Mouse (Mus musculus): ENCODE data around the gene C8a.
A peak's percentile ranks its signal among the peaks of the same experiment; 100 is the strongest.

C8a gene

GRCm38 (mm10) chr4:104876323-104876722, at the start of gene C8a:
TSS of gene C8a (minus strand) at chr4:104876398.
- no peak for DNase-seq (ENCODE audit: low spot score)

GRCm38 (mm10) chr4:104925383-104925782, 49.2 kb upstream of the C8a start:
- no peak for DNase-seq (ENCODE audit: low spot score)

GRCm38 (mm10) chr4:104918017-104918416, 41.8 kb upstream of the C8a start:
- no peak for DNase-seq (ENCODE audit: low spot score)

DNA sequence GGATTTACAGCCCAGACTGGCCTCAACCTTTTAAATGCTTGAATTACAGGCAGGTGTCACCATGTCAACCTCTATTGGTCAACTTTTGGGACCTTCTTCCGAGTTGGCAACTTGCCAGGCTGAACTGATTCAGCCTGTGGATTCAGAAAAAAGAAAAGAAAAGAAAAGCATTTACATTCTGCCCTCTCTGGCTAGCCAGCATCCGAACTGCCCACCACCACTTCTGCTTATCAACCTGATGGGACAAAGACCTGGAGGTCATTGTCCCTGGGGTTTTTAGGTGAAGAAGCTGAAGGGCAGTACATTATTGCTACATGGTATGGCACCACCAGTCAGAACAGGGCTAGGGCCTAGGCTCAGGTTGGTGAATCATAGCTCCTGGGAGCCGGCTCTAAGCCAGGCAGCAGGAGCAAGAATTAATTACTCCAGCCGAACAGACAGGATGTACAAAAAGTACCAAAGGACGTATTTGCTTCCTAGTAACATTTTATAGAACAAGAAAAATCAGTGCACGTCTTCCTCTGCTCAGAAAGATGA, 38.6 kb upstream of the C8a start:
- no peak for DNase-seq (ENCODE audit: low spot score)

GRCm38 (mm10) chr4:104913291-104914129, 37.3 kb upstream of the C8a start, which contains the start of gene Fyb2:
TSS of gene Fyb2 (plus strand) at chr4:104913456.
- no peak for DNase-seq (ENCODE audit: low spot score)

DNA sequence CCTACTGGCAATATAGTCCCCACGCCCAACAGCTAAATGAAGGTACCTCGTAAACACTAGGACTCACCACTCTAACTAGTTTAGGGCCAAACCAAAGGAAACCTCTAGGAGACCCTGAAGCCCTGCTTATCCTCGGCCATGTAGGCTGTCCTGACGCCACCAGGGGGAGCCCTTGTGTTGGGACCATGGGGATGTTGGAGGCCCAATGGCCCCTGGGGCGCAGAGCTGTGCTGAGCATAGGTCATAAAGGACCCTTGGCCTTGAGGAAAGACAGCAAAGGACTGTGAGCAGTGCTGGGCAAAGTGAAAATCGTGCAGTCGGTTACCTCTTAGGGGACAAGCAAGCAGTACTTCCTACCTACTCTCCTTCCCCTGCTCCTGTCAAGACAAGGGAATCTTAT, 35.5 kb upstream of the C8a start:
- DNase-seq (ENCODE audit: low spot score): peak; percentile 77

- no peak for DNase-seq (ENCODE audit: low spot score)
Measured at GRCm38 (mm10) chr4:104905049-104905448, 28.9 kb upstream of the C8a start.

DNA sequence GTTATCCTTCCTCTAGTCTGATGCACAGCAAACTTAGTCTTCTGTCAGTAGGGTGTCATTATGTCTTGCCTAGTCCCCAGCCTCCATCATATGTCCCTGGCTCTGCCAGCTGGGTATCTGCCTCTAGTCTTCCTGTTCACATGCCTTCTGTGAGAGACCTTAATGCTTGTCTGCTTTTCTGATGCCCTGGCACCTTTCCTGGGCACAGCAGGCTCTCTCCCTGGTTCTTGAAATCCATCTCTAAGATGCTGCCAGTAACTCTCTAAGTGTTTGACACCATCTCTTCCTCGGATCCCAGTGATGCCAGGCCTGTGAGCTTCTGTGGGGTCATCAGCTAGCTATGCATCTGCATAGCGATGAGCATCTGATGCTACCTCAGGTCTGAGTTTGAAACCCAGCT, 26.6 kb upstream of the C8a start:
- no peak for DNase-seq (ENCODE audit: low spot score)

DNA sequence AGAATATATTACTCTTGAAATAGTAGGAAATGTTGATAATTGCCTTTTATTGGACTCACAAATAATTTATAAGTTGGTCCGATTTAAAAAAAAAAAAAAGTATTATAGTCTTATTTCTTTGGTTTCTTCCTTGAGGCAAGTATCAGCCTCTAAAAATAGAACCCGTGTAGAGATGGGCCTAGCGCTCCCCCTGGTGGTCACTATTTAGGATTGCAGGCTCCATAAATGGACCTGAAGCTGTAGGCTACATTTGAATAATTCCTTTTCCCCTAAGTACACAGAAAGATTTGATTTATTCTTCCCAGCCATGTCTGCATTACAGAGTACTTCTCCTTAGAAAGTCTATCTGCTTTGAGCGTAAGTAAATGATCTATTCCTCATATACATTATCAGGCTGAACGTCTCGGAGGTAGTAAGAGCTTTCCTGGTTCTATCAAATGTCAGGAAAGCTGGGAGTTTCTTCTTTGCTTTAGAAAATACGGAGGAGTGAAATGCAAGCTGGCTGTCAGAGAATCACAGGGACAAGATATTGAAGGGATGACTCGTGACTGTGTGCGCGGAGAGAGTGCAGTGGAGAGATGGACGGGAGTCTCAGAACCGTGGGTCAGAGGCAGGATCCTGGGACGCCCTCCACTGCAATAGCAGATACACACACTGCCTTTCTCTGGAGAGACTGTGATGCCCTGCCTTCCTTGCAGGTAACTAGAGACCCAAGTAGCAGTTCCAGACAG, 18.0 kb upstream of the C8a start:
- peak; percentile 43 for DNase-seq (ENCODE audit: low spot score)

GRCm38 (mm10) chr4:104893588-104893987, 17.4 kb upstream of the C8a start:
- no peak for DNase-seq (ENCODE audit: low spot score)

GRCm38 (mm10) chr4:104891708-104892107, 15.5 kb upstream of the C8a start:
- DNase-seq (ENCODE audit: low spot score): no peak

GRCm38 (mm10) chr4:104888499-104889262, 12.5 kb upstream of the C8a start:
- DNase-seq (ENCODE audit: low spot score): no peak

DNA sequence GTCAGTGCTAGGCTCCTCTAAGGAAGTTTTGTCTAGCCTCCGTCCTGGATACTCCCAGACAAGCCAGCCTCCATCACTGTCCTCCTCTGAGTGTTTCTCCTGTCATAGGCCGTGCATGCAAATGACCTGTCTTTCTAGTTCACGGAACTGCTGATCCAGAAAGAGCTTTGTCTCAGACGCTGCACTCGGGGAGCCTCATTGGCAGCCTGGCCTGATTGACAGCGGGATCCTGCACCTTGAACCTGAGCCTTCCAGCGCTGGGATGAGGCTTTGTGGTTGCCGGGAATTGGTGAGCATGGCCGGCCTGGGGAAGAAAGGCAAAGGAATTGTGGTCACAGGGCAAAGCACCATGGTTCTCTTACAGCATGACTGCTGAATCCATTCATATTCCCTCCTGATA, 11.3 kb upstream of the C8a start:
- DNase-seq (ENCODE audit: low spot score): no peak

DNA sequence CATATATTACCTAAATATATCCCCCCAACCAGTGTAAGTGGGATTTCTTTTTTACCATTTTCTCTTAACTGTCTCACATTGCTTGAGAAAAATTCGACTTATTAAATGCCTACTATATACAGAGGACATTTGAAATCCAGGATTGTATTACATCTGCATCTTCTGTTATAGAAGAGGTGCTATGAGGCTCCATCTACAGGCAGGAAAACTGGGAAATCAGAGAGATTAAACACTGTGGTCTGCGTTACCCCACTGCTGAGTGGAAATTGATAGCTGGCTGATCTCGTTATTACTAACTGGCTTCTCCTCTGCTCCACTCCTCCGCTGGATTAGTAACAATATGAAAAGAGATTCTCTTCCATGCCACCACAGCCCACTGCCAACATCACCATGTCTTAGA, 366 bp downstream of the C8a start:
- DNase-seq (ENCODE audit: low spot score): no peak

DNA sequence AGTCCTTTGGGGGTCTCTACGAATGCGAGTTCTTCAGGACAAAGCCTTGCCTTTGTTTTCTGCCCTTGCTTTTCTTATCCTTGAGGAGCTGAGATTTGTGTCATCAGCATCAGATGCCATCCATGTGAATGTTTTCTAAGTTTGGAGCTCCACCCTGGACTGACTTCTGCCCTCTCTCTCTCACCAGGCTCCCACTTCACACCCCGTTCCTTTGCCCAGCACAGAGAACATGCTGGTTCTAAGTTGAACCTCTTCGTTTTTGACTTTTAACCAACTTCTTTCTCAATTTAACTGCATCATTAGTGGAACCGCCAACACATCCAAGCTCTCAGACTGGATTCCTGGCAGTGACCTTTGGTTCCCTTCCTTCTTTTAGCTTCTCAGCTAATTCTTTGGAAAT, 6.0 kb downstream of the C8a start:
- DNase-seq (ENCODE audit: low spot score): no peak

DNA sequence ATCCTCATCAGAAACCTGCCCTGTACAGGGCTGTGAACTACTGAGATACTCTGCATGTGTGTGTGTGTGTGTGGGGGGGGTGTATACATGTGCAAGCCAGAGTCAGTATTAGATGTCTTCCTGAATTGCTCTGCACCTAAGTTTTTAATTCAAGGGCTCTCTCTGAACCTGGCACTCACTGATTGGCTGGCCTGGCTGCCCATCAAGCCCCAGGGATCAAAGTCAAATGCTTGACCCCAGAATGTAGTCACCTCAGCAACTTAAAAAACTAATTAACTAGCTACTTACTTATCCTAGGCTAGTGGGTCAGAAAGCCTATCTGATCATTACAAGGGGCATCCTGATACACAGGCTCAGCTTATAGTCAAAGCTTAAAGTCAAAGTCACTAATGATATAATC, 6.6 kb downstream of the C8a start:
- no peak for DNase-seq (ENCODE audit: low spot score)

DNA sequence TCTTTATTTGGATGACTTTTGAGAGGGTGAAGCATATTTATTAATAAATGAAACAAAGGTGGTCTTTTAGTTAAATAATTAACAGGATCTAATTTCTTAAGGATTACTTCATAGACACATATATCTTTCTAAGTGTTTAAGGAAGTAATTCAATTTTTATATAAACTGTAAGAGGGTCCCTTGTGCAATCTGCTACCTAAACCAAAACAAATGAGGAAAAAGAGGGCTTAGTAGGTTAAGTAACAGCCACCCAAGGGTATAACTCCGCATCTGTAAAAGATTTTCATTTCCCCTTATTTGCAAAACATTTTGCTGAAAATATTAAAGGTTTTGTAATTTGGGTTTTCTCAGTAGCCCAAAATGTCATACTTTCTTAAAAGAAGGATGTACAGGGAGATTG, 11.8 kb downstream of the C8a start:
- no peak for DNase-seq (ENCODE audit: low spot score)

GRCm38 (mm10) chr4:104861241-104861640, 15.0 kb downstream of the C8a start:
- DNase-seq (ENCODE audit: low spot score): no peak

GRCm38 (mm10) chr4:104857823-104858222, 18.4 kb downstream of the C8a start:
- no peak for DNase-seq (ENCODE audit: low spot score)

DNA sequence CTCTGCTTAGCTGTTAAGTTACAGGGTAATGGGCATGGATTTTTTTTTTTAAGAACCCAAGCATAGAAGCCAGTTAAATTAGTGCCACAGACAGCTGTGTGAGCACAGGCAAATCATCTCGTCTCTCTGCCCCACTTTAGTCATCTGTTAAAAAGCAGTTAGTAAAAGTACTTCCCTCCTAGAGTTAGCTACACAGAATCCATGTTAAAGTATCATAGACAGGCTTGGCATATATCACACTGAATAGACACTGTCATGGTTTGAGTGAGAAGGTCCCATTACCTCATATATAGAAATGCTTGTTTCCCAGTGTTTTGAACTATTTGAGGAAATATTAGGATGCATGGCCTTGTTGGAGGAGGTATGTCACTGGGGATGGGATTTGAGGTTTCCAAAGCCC, 19.2 kb downstream of the C8a start, which contains the start of gene Gm17662:
Gene Gm17662, plus strand, starts transcription at position 301 of the 400 bp plus-strand sequence.
- no peak for DNase-seq (ENCODE audit: low spot score)

DNA sequence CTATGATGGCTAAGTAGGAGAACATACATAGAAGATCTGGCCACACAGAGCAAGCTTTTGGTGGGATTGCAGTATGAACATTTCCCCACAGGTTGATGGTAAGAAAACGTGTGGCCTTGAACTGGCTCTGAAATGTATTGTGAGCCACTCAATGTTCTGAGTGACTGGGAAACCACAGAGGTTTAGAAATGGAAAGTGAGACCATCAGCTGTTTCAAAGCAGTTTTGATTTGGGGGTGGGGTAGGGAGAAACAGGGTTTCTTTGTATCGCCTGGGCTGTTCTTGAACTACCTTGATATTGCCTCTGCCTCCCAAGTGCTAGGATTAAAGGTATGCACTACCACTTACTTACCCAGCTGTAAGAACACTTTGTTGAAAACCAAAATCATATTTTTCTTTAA, 21.0 kb downstream of the C8a start:
- no peak for DNase-seq (ENCODE audit: low spot score)

GRCm38 (mm10) chr4:104843546-104843945, 32.7 kb downstream of the C8a start:
- no peak for DNase-seq (ENCODE audit: low spot score)

Data from layer of hippocampus, adult 11-12 months (tissue).